Comparison of ENCODE assay signal across 28 mouse cellular contexts in the genomic region with DNA sequence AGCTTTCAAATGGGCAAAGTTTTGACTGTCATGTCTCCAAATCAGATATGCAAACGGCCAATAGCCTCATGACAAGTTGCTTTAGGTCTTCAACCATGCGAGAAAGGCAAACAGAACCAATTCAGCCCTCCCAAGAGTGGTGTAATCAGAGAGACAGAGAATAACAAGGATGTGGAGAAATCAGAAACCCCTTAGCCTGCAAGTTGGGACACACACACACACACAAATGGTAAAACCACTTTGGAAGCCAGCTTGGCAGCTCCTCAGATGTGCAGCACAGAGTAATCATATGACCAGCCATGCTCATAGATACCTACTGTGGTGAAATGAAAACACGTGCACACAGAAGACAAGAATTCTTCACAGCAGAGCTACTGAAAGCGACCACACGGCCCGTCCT.
DNase-seq lines count a peak whose midpoint lies in the region; ATAC-seq lines count a peak whose summit lies in the region.
"Had no signal": no experiment of that assay in that cellular context is flagged by ENCODE, and none has a peak within 500 bp of the region (broad histone marks: within the 10 kb centered on the region; RNA-seq: fewer than 3 reads in every experiment).

No protein-coding gene starts in this region.

- no peaks in the 10 kb centered on the region for H3K36me3 ChIP-seq in embryonic facial prominence, embryonic 14.5 days (ENCODE audit: control insufficient read depth, insufficient read depth, low read length)
- H3K36me3 ChIP-seq in embryonic facial prominence, embryonic 10.5 days (replicated peaks) = no peaks in the 10 kb centered on the region
- H3K36me3 ChIP-seq: embryonic facial prominence, embryonic 12.5 days; embryonic facial prominence, embryonic 15.5 days; forebrain, embryonic 12.5 days; G1E had no signal

- 59% methylated on average over 6 of the region's 6 CpGs for WGBS in embryonic facial prominence, embryonic 14.5 days
- 86% methylated on average over 6 of the region's 6 CpGs for WGBS in embryonic facial prominence, embryonic 10.5 days

- no peak overlapping the region for H3K4me3 ChIP-seq in embryonic facial prominence, embryonic 14.5 days (ENCODE audit: low read depth, low read length)
- no peak overlapping the region for H3K4me3 ChIP-seq in embryonic facial prominence, embryonic 10.5 days
- H3K4me3 ChIP-seq: embryonic facial prominence, embryonic 12.5 days; embryonic facial prominence, embryonic 15.5 days; erythroblast, embryonic 14.5 days; forebrain, embryonic 12.5 days had no signal

- DNase-seq in embryonic facial prominence, embryonic 14.5 days (ENCODE audit: low spot score) = peak; percentile 72
- no peak for DNase-seq in embryonic facial prominence, embryonic 10.5 days (ENCODE audit: low spot score)
- peak; percentile 55 for DNase-seq in heart, adult 11 months
- no peak for DNase-seq in heart, adult 18-20 months
- DNase-seq in fat pad, adult 2 months (ENCODE audit: extremely low read depth, low read depth, low spot score) = peak; percentile 31
- no peak for DNase-seq in urinary bladder, adult 18-20 months (ENCODE audit: low spot score in 2 of 2)
- DNase-seq: adrenal gland, adult 2 months; adrenal gland, postnatal 10 days; adrenal gland, postnatal 25 days; B cell, adult 2 months; cerebellum, adult 11 months; cerebellum, adult 18-20 months; cerebellum, adult 8-10 months; cerebellum, adult 9-11 months; cerebellum, postnatal 14 days; cerebellum, postnatal 36 days; embryo, embryonic 11 days; forebrain, postnatal 0 days had no signal

- H3K9me3 ChIP-seq in embryonic facial prominence, embryonic 14.5 days (ENCODE audit: control insufficient read depth, low read length) = no peaks in the 10 kb centered on the region
- H3K9me3 ChIP-seq in embryonic facial prominence, embryonic 10.5 days = no peaks in the 10 kb centered on the region
- H3K9me3 ChIP-seq: embryonic facial prominence, embryonic 12.5 days; embryonic facial prominence, embryonic 15.5 days; forebrain, embryonic 12.5 days had no signal

- H3K4me1 ChIP-seq in embryonic facial prominence, embryonic 14.5 days (ENCODE audit: control insufficient read depth, insufficient read depth, low read length) = peaks cover 17% of the 10 kb centered on the region
- peaks cover 16% of the 10 kb centered on the region for H3K4me1 ChIP-seq in embryonic facial prominence, embryonic 10.5 days
- H3K4me1 ChIP-seq: forebrain, embryonic 12.5 days had no signal

- H3K4me2 ChIP-seq in embryonic facial prominence, embryonic 14.5 days (ENCODE audit: low read depth, low read length) = no peak overlapping the region
- H3K4me2 ChIP-seq: embryonic facial prominence, embryonic 12.5 days; embryonic facial prominence, embryonic 15.5 days; forebrain, embryonic 12.5 days had no signal

- ATAC-seq in embryonic facial prominence, embryonic 14.5 days (ENCODE audit: low read depth) = peak; percentile 62; the same call in 1 of the 2 replicates
- ATAC-seq: activated CD4-positive, CD25-positive, alpha-beta regulatory T cell, adult 4 months; CD4-positive, CD25-positive, alpha-beta regulatory T cell, adult 4 months; forebrain, embryonic 14.5 days; forebrain, postnatal 0 days; Patski had no signal

- no peak overlapping the region for H3K9ac ChIP-seq in embryonic facial prominence, embryonic 14.5 days (ENCODE audit: low read depth, low read length)
- H3K9ac ChIP-seq: embryonic facial prominence, embryonic 12.5 days; embryonic facial prominence, embryonic 15.5 days; forebrain, embryonic 12.5 days; forebrain, postnatal 0 days had no signal

- no peak overlapping the region for H3K27ac ChIP-seq in embryonic facial prominence, embryonic 14.5 days (replicated peaks; ENCODE audit: low read depth, low read length)
- H3K27ac ChIP-seq in embryonic facial prominence, embryonic 10.5 days (replicated peaks) = no peak overlapping the region
- H3K27ac ChIP-seq: embryonic facial prominence, embryonic 12.5 days; embryonic facial prominence, embryonic 15.5 days; forebrain, embryonic 12.5 days had no signal

- H3K27me3 ChIP-seq in embryonic facial prominence, embryonic 14.5 days (replicated peaks; ENCODE audit: control insufficient read depth, insufficient read depth, low read length) = no peaks in the 10 kb centered on the region; the same call in 1 of the 2 replicates
- peaks cover 24% of the 10 kb centered on the region for H3K27me3 ChIP-seq in embryonic facial prominence, embryonic 10.5 days (replicated peaks; ENCODE audit: low read depth, poor library complexity, severe bottlenecking)
- H3K27me3 ChIP-seq: CH12.LX; embryonic facial prominence, embryonic 12.5 days; forebrain, embryonic 12.5 days; Patski had no signal

Comparison
In these comparisons a context has a peak if more than half of its experiments do, and no peak if none do; other contexts are left out.
1. DNase-seq: peak in embryonic facial prominence, embryonic 14.5 days (single experiment), heart, adult 11 months (single experiment) and fat pad, adult 2 months (single experiment); none in embryonic facial prominence, embryonic 10.5 days (single experiment), heart, adult 18-20 months (0 of 2) and urinary bladder, adult 18-20 months (0 of 2).